Mouse (Mus musculus) adrenal gland, adult 8-10 months (tissue): ENCODE data around the gene D1Ertd622e. TPM values are rescaled to one million over a fixed set of nuclear protein-coding genes. Genes with fewer than 3 reads are reported as not detected.

Source experiments
- DNase-seq: peaks from one replicate; pipeline ENCODE4 v3.0.0; 2022
- total RNA-seq, 4 experiments: library from RNA; stranded (reverse); gene quantifications; 2 replicates each; pipeline ENCODE4 v1.2.4; 2022

Gene D1Ertd622e
- total RNA-seq, result 10 to 100 TPM; 13.6 to 18.6 (median 15.3) TPM

DNA sequence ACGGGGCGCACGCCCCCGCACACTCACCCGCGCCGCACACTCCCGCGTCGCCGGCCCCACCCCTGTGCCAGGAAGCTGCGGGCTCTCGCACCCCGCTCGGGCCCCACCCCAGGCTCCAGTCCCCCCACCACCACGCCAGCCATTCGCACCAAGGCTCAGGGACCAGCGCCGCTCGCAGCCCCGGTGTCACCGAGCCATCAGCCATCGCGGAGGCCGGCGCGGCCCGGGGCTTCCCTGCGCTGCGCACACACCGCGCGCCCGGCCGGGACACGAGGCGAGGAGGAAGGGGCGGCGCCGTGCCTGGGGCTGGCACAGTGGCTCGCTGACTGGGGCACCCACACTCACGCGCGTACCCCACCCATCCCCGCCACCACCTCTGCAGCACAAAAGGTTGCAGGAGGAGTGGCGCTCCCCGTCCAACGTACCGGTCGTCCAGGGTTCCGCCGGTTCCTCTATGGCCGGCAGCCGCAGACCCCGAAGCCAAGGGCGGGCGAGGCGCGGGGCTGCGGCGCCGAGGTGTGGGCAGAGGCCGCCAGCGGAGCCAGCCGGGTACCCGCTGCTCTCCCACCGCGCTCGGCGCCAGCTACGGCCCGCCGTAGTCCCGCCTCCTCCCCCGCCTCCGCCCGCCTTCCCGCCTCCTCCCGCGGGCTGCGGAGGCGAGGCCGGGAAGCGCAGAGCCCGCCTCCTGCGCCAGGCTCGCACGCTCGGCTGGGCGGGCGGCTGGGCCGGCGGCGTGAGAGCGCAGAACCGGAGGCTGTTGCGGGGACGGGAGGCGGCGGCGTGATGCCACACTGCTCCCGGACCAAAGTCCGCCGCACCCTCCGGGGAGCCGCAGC is at the start of gene D1Ertd622e:
D1Ertd622e (minus strand) TSS at position 669 of the 836 bp plus-strand sequence.
- DNase-seq, result peak; percentile 65

DNA sequence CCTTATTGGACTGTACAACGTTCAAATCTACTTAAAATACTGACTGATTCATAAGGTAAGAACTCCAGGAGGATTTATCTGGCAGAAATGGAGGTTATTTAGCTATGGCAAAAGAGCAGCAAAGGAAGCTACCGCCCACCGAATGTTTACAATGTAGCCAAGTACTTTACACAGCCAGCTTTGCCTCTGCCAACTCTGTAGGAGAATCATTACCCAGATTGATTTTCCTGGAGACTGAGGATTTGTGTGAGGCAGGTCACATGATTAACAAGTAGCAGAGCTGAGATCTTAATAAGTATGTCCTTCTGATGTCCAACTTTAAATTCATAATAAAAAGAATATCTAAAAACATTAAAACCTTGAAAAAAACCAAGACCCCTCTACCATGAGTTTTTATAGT is 48.6 kb upstream of the D1Ertd622e start:
- no peak for DNase-seq

DNA sequence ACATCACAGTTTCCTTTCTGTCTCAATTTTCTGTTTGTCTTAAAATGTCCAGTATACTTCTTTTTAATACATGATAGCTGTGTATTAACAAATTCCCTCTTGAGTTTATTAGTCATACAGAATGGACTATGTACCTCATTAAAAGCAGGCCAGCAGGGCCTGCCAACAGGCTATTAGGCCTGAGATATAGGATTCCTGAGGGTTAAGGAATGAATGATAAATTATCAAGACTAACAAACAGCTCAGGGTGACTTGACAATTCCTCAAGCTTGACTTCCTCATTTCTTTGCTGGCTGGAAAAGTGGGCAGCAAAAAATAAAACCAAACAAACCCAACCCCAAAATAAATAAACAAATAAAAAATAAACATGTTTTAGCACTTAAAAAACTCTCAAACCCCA is 43.5 kb upstream of the D1Ertd622e start:
- no peak for DNase-seq

DNA sequence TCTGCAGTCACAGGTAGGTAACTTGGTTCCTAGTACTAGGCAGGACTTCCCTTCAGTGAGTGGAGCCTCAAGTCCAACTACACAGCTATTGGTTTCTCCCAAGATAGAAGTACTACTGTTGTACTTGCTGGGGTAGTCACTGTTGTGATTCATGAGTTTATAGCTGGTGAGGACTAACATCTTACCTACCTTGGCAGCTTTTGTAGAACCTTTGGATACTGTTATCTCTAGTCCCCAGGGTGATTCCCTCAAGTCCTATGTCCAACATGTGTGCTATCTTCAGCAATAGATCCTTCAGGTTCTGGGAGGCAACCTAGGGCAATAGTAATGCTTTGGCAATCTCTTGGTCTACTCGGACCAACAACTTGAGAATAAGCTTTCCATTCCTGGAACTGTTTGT is 42.8 kb upstream of the D1Ertd622e start:
- DNase-seq, result no peak

DNA sequence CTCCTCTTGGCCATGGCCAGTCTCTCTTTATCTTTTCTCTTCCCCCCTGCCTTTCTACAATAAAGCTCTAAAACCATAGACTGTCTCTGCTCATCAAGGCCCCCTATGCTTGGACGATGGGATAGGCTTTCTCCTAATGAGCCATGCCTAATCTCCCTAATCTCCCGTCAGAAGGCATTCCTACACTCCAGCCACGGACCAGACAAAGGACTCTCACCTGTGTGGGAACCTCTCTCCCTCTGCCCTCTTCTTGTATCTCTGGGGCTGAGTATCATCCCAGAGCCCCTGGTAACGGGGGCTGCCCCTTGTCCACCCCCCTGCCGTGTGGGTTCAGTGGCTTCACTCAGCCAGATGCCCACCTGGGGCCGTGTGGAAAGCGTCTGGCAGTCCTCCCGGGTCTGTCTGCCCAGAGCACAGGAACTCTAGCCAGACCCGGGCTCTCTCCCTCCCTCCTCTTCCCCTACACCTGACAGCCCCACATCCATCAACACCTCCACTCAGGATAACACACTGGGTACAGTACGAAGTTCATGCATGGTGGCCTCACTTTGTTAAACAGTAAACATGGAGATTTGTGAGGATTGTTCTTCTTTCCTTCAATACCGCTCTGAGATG is 37.2 kb upstream of the D1Ertd622e start:
- no peak for DNase-seq

DNA sequence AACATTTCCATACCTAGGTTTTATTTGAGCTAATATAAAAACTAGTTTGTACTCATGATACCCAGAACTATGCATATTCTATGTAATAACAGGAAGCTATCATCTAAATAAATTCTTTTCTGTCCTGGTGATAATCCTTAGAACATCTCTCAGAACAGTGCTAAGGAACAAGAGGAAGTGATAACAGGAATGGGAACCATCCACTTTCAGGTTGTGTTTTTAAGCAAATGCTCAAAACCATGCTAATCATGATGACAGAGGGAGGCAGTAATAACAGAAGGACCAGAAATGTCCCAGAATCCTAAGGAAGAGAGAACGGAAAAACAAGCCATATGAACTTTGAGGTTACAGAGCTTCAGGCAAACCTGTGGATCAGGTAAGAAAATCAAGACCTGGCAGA is 35.4 kb upstream of the D1Ertd622e start:
- DNase-seq, result no peak

DNA sequence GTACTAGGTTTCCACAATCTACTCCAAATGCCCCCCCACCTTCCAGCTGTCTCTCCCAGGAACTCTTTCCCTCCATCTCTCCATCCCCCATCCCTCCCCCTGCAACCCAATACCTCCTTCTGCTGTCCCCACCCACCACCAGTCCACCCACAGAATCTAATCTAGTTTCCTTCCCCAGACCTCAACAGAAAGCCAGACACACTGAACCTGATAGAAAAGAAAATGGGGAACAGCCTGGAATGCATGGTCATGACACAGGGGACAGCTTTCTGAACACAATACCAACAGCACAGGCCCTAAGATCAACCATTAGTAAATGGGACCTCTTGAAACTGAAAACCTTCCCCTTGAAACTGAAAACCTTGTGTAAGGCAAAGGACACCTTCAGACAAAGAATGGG is 32.0 kb upstream of the D1Ertd622e start:
- DNase-seq, result no peak

DNA sequence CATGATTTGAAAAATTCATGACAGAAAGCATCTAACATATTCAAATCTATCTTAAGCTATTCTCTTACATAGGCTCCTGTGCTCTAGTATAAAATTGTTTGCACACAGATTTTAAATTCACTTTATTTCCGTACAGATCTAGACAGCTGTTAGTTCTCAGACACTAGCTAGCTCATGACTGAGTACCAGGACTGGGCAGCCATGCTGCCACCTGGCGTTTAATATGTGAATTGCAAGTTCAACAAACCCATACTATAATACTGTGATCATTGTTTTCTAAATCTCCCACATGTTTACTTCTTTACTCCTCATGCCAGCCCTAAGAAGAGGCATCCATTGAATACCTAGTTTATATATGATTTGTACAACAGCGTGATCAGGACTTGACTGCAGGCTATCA is 26.9 kb upstream of the D1Ertd622e start:
- no peak for DNase-seq

DNA sequence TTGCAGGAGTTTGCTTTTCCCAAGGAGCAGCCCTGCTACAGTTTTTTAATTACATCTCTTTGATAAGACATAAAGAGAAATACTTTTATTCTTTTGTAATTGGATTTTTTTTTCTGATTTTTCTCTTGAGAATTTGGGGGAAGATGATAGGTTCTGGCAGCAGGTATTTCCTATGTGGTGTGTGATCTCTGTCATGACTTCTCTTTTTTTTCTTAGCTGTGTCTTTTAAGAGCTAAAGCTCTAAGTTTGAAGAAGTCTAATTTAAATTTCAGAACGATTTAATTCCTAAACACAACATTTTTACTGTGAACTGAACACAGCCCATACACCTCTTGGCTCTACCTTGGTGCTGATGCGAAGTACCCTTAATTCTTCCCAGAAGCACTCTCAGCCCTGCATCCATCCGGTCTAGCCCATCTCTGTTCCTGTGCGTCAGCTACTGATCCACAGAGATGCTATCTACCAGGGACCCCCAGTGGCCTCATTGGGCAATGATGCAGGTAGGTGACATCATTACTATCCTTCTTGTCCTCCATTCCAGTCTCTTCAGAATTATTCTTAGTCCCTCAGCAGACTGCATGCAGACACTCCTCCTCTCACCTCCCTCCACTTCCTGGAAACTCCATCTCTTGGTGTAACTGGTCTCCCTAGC is 14.8 kb upstream of the D1Ertd622e start:
- no peak for DNase-seq

DNA sequence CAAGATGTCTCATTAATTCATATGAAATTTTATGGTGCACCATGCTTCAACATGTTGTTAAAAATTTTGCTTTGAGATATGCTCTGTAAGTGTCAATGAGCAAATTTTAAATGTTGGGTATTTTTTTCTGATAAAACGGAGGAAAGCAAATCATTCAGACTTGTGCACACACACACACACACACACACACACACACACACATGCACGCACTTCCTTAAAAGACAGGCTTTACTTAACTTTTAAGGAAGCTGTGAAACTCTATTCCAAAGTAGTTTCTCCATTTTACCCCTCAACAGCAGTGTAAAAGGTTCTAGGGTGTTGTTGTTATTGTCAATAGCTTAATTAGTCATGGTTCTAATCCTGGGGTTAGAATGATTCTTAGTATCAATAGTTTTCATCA is 14.2 kb upstream of the D1Ertd622e start:
- no peak for DNase-seq

DNA sequence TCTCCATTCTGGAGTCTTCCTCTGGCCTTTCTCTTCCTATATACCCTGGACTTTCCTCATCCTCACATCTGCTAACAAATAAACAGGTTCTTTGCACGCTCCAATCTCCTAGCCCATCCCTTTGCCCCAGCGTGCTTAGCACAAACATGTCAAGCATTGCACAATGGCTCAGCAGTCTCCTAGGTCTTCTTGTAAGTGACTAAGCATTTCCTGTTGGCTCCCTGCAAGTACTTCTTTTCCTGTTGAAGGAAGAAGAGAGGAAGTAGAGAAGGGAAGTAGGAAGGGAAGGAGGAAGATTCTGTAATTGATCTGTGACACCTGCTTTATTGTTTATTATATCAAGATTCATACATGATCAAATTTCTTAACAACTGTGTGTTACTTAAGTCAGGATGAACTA is 11.0 kb upstream of the D1Ertd622e start:
- no peak for DNase-seq

DNA sequence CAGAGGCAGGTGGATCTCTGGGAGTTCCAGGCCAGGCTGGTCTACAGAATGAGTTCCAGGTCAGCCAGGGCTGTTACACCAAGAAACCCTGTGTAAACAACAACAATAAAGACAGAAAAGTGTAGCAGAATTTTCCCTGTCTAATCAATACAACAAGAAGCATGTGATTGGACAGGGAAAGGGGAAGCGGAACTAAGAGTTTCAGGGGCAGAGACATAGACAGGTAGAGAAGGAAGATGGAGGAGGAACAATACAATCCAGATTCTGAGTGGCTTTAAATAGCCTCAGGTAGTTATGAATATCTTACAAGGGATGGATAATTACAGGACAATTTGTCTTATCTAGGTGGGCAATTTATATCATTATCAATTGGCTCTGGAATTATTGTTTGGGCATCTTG is 5.4 kb upstream of the D1Ertd622e start:
- no peak for DNase-seq

DNA sequence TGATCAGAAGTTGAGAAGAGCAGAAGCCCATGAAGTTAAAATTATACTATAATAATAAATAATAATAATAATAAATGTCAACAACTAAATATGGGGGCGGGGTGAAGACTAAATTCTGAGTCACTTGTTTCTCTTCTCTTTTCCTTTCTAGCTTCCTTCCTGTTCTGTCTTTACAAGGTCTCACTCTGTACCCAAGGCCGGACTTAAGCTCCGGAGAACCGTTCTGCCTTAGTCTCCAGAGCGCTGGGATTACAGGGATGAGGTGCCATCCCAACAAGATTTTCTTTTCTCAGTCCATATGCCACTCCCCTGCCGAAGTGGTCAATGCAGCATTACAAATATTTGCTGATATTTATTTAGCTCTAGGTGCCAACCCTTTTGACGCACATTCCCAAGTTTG is 450 bp upstream of the D1Ertd622e start:
- DNase-seq, result no peak

DNA sequence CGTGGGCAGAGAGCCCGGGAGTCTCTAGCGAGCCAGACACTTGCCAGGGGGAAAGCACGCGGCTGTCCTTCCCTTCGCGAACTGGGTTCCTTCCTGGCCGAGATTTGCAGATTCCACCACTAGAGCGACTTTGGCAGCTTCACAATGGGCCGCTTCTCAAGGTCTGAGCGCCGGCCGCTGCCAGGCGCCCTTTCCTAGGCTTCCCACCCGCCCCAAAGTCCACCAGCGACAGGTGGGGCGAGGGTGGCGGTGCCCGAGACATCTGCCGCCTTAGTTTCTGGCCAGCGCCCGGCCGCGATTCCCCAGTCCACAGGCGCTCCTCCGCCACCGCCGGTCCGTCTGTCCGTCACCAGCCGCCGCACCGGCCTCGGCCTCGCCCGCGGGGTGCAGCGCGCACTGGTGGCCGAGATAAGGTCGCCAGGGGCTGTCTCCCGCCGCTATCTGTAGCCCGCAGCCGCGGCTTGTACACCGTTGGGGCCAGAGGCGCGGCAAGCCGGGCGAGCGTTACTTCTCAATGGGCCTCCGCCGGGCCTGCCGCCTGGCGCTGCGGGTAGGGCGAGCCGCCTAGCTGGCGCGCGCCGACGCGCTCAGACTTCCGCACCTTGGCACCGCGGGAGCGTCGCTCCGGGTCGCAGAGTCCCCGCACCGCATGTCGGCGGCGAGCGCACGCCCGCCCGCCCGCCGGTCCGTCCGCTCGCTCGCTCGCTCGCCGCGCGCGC is 1.0 kb downstream of the D1Ertd622e start:
- peak; percentile 69 for DNase-seq

DNA sequence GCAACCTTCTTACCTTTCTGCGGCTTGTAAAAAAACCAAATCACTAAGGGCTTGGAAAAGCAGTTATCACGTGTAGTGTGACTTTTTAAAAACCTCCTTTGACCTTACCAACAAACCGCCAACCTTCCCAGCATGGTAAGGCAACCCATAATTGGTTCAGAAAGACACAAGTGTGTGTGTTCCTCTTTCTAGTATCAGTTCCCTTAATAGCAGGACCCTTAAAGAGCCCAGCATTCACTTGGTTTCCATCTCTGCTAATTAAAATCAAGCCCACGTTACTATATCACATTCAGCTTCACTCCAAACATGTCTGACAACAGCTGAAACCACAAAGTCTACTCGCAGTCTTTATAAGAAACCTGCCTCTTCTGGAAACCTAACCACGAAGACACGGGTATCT is 2.5 kb downstream of the D1Ertd622e start:
- no peak for DNase-seq

DNA sequence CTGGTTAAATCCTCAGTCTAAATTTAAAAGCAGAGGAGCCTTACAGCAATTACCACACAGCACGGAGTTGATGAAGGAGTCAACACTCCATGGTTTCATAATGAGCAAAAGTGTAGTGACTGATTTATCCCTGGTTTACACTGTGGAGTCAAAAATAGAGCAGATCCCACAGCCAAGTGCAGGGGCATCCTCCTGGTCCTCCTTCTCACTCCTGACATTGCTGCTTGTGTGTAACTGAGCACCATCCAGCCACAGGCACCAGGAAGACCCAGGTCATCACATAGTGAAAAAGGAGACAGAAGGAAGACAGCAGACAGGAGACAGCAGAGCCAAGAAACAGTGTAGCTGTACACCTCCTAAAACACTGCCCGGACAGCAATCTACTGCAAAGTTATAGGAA is 4.1 kb downstream of the D1Ertd622e start:
- no peak for DNase-seq

DNA sequence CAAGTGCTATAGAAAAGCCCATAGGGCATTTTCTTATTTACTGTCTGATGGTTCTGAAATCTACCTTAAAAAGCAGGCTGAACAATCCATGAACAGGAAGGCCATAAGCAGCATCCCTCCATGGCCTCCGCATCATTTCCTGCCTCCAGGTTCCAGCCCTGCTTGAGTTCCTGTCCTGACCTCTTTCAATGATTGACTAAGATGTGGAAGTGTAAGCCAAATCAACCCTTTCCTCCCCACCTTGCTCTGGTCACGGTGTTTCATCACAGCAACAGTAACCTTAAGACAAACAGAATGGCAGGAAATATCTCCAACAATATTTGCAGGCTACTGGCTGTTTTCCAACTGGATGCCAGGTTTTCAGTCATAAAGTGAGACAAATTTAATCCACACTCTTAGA is 4.7 kb downstream of the D1Ertd622e start:
- no peak for DNase-seq

DNA sequence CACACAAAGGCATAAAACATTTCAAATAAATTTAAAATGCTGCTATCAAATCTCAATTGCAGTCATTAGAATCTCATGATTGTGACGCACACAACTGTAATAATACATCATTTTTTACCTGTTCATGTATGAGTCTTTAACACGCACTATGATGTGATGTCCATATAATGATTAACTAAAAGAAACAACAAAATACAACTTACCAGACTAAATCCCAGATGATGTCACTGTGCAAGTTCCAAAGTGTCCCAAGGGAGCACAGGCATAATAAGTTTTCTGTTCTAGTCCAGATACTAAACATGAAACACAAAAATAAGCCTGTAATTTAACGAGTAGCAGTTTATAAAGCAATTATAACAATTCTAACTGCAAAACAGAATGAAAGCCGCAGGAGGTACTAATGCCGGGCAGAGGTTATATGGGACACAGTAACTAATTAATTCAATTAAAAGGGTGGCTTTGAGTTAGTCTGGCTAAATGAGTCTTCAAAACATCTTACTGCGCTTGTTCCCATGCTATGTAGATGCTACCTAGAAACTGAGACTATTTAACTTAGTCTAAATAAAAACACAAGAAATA is 7.4 kb downstream of the D1Ertd622e start:
- DNase-seq, result no peak

DNA sequence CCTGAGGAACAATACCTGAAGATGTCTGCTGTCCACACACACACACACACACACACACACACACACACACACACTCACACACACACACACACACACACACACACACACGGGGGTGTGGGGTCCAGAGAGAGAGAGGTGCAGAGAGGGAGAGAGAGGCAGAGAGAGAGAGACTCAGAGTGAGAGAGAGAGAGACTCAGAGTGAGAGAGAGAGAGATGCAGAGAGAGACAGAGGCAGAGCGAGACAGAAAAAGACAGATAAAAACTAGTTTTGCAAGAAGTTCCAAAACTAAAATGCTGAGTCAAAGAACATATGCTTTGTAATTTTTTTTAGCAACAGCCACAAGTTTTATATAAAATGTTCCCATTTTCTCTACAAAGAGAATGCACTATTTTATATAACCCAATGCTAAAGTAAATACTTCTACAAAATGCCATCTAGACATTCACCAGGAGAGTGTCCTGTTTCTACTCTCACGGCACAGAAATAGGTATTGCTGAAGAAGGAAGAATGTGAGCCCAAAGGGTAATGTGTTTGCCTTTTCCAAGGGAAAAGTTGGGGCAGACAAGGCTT is 11.2 kb downstream of the D1Ertd622e start:
- no peak for DNase-seq

DNA sequence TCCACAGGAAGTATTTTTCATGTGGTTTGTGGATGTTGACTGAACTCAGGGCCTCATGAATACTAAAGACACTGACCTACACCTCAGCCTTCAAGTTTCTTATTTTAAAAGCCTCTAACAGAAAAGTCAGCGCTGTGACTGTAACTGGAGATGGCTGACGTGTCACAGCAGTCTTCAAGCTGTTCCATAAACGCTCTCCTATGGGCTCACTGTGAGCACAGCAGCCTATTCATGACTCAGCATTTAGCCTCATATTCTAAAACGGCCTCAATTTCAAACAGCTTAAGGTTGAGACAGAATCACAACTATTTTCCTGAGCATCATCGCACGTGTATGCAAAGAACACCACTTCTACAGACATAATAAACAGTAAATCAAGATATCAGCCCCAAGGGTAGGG is 11.8 kb downstream of the D1Ertd622e start:
- no peak for DNase-seq

DNA sequence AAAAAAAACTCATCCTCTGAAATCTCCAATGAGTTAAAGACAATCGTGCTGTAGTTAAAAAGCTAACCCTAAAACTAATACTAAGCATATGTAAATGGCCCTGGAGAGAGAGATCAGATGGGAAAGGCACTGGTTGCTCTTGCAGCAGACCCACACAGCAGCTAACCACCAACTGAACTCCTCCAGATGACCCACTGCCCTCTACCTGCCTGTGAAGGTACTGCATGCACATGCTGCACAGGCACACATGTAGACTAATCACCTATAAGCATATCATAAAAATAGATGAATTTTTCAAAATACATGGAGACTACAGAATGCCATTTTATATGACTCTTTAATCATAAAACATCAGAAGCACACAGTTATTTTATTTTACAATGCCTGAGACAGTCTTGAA is 14.8 kb downstream of the D1Ertd622e start:
- DNase-seq, result no peak

DNA sequence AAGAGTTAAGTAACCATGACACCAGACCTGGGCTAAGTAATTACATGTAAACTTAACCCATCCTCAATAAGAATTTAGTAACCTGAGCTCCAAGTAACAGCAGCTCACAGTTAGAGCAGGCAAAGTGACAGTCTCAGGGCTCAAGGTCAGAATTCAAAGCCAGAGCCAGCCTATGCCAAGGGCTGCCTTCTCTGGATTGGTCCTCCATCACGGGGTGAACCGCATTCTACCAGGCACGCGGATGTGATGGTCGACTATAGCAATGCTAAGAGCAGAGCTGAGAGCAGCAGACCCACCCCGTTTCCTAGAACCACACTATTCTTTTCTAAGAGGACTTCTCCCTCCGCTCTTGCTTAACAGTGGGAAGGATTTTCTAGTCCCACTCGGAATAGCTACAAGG is 27.8 kb downstream of the D1Ertd622e start:
- DNase-seq, result no peak
